Mouse (Mus musculus) bone marrow, adult 2 months (tissue): Measurements from ENCODE around the gene Zkscan5. TPM values are rescaled to one million over a fixed set of nuclear protein-coding genes. Genes with fewer than 3 reads are reported as not detected.

ENCODE experiments used
- H3K27ac ChIP-seq: fragments of 200-500 bp; 2 replicates; pipeline ENCODE4 v1.5.1; 2012; ENCODE audit warnings: low read depth, mild to moderate bottlenecking, control low read depth, inconsistent platforms, low read length; ENCODE audit not compliant: control insufficient read depth, poor library complexity, insufficient read depth
- H3K4me1 ChIP-seq: fragments of 200-500 bp; 2 replicates; pipeline ENCODE4 v1.6.1; 2011; ENCODE audit warnings: low read length; ENCODE audit not compliant: control insufficient read depth, insufficient read depth
- H3K4me3 ChIP-seq: fragments of 200-500 bp; replicated peaks from 2 replicates; pipeline ENCODE3; 2011; ENCODE audit warnings: mild to moderate bottlenecking, low read depth, low read length, control low read depth; ENCODE audit not compliant: control insufficient read depth
- CTCF ChIP-seq: fragments of 200-500 bp; IDR thresholded peaks from 2 replicates; pipeline ENCODE4 v1.5.1; 2011; ENCODE audit warnings: low read length, control low read depth; ENCODE audit not compliant: control insufficient read depth, insufficient read depth
- POLR2A ChIP-seq: fragments of 200-500 bp; IDR thresholded peaks from 2 replicates; pipeline ENCODE4 v1.6.1; 2011; ENCODE audit warnings: low read depth, mild to moderate bottlenecking, control low read depth, low read length, borderline replicate concordance; ENCODE audit not compliant: control insufficient read depth
- WGBS: fragments of 180-500 bp; shearing (Covaris S2); methylation state at CpG from one replicate; pipeline ENCODE4 v1.1.7; 2018; 5-methylcytosine and 5-hydroxymethylcytosine counted together
- polyA plus RNA-seq: library from polyadenylated mRNA; stranded (reverse); fragments of >200 nt; gene quantifications from 2 replicates; pipeline ENCODE4 v1.2.4, GENCODE M21; 2011; ENCODE audit warnings: low replicate concordance; ENCODE audit not compliant: missing spikeins, insufficient read depth, insufficient read length

The Zkscan5 gene
- polyA plus RNA-seq, 1 experiment, result 5.1 TPM

DNA sequence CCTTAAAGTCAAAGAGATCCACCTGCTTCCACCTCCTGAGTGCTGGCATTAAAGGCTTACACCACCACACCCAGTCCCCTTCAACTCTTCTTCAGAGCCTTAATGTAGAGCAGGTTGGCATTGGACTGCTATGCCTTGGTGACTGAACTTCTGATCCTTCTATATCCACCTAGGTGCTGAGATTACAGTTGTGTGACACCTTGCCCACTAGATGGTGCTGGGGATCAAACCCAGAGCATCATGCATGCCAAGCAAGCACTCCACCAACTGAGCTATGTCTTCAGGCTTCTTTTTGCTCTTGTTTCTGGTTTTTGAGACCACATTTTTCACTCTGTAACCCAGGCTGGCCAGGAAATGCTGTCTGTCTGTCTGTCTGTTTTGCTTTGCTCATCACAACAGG is 30.3 kb downstream of the Zkscan5 start:
- no peak overlapping the region for H3K4me3 ChIP-seq
- peak; percentile 54 for TF ChIP-seq CTCF
- TF ChIP-seq POLR2A, result no peak
- H3K4me1 ChIP-seq, result no peaks in the 10 kb centered on the region
- H3K27ac ChIP-seq, result no peak overlapping the region

- no peaks in the 10 kb centered on the region for H3K4me1 ChIP-seq
- no peak overlapping the region for H3K27ac ChIP-seq
- TF ChIP-seq POLR2A, result no peak
- TF ChIP-seq CTCF, result no peak
- 85% methylated on average over 3 of the region's 3 CpGs for WGBS
- H3K4me3 ChIP-seq, result no peak overlapping the region
Observed at GRCm38 (mm10) chr5:145249520-145249919, 45.2 kb downstream of the Zkscan5 start.

Other genes with a start within 250 kb of the Zkscan5 start
- gene Smurf1, start 238.7 kb upstream of the Zkscan5 start, polyA plus RNA-seq, result 2.5 and 5.8 TPM in 2 replicates
- not detected in 2 replicates for gene Gm4871, start 171.8 kb upstream of the Zkscan5 start, polyA plus RNA-seq
- not detected in 2 replicates for gene 1700018F24Rik, start 161.6 kb upstream of the Zkscan5 start, polyA plus RNA-seq
- 46.8 and 114 TPM in 2 replicates for gene Arpc1a, start 120.7 kb upstream of the Zkscan5 start, polyA plus RNA-seq
- 7.0 TPM in 1 of 2 replicates, not detected in the other for gene Kpna7, start 120.5 kb upstream of the Zkscan5 start, polyA plus RNA-seq
- gene Arpc1b, start 90.3 kb upstream of the Zkscan5 start, polyA plus RNA-seq, result 143 and 318 TPM in 2 replicates
- 74.2 and 101 TPM in 2 replicates for gene Pdap1, start 64.3 kb upstream of the Zkscan5 start, polyA plus RNA-seq
- 121 and 164 TPM in 2 replicates for gene Bud31, start 64.2 kb upstream of the Zkscan5 start, polyA plus RNA-seq
- gene Ptcd1, start 37.5 kb upstream of the Zkscan5 start, polyA plus RNA-seq, result 5.2 and 10.9 TPM in 2 replicates
- 28.2 and 46.9 TPM in 2 replicates for gene Cpsf4, start 37.3 kb upstream of the Zkscan5 start, polyA plus RNA-seq
- gene Atp5j2, start 12.5 kb upstream of the Zkscan5 start, polyA plus RNA-seq, result 218 and 277 TPM in 2 replicates
- 7.0 and 12.5 TPM in 2 replicates for gene Zkscan14, start 2.7 kb upstream of the Zkscan5 start, polyA plus RNA-seq
- 7.7 and 19.8 TPM in 2 replicates for gene Zfp655, start 27.2 kb downstream of the Zkscan5 start, polyA plus RNA-seq
- 1.7 and 4.7 TPM in 2 replicates for gene Zscan25, start 75.9 kb downstream of the Zkscan5 start, polyA plus RNA-seq
- gene Cyp3a57, start 140.7 kb downstream of the Zkscan5 start, polyA plus RNA-seq, result not detected in 2 replicates